Mouse (Mus musculus) liver, embryonic 11.5 days (tissue): ENCODE measurements around the gene Irx5. TPM values are rescaled to one million over a fixed set of nuclear protein-coding genes. Genes with fewer than 3 reads are reported as not detected.

ENCODE experiments used
- ATAC-seq: fragments of 200-750 bp; cut with Nextera tagmentation; replicated peaks from 2 replicates; pipeline ENCODE4 v1.8.0; 2017; ENCODE audit warnings: moderate number of reproducible peaks, mild to moderate bottlenecking, moderate TSS enrichment, moderate library complexity; ENCODE audit not compliant: low FRiP score
- DNase-seq: peaks from one replicate; pipeline ENCODE4 v3.0.0-alpha.2; 2017; ENCODE audit warnings: low spot score
- H3K27ac ChIP-seq: fragments of 300-500 bp; sonication (generic); 2 replicates; pipeline ENCODE4 v1.5.1; 2014; ENCODE audit warnings: mild to moderate bottlenecking, low read depth, low read length, control low read depth
- H3K27me3 ChIP-seq: fragments of 300-500 bp; sonication (generic); replicated peaks from 2 replicates; pipeline ENCODE4 v1.6.1; 2014; ENCODE audit warnings: low read length, mixed read lengths; ENCODE audit not compliant: control insufficient read depth, insufficient read depth
- H3K36me3 ChIP-seq: fragments of 300-500 bp; sonication (generic); 2 replicates; pipeline ENCODE4 v1.6.1; 2014; ENCODE audit warnings: mild to moderate bottlenecking, low read length, moderate library complexity, mixed read lengths; ENCODE audit not compliant: control insufficient read depth, insufficient read depth
- H3K4me1 ChIP-seq: fragments of 300-500 bp; sonication (generic); replicated peaks from 2 replicates; pipeline ENCODE4 v1.6.1; 2014; ENCODE audit warnings: low read length, mixed read lengths; ENCODE audit not compliant: control insufficient read depth, insufficient read depth
- H3K4me2 ChIP-seq: fragments of 300-500 bp; sonication (generic); 2 replicates; pipeline ENCODE4 v1.6.1; 2014; ENCODE audit warnings: mild to moderate bottlenecking, control low read depth, moderate library complexity
- H3K4me3 ChIP-seq: fragments of 300-500 bp; sonication (generic); 2 replicates; pipeline ENCODE4 v1.5.1; 2014; ENCODE audit warnings: low read depth, low read length, control low read depth
- H3K9ac ChIP-seq: fragments of 300-500 bp; sonication (generic); 2 replicates; pipeline ENCODE4 v1.6.1; 2014; ENCODE audit warnings: low read depth, low read length, control low read depth
- H3K9me3 ChIP-seq: fragments of 300-500 bp; sonication (generic); 2 replicates; pipeline ENCODE4 v1.6.1; 2016; ENCODE audit warnings: low read length, inconsistent platforms, mixed read lengths; ENCODE audit not compliant: control insufficient read depth
- WGBS: fragments of 180-500 bp; shearing (Covaris S2); extraction: QIAGEN DNeasy Blood & Tissue Kit; methylation state at CpG from one replicate; pipeline ENCODE4 v1.1.7; 2014; 5-methylcytosine and 5-hydroxymethylcytosine counted together
- polyA plus RNA-seq: library from polyadenylated mRNA; unstranded; fragments of >200 nt; fragmentation: Nextera tagmentation; extraction: Ambion mirVana; gene quantifications from 2 replicates; pipeline ENCODE4 v1.2.1, GENCODE M21; 2014

The Irx5 gene
- polyA plus RNA-seq, 1 experiment from 2014 or later: 1.4 TPM

DNA sequence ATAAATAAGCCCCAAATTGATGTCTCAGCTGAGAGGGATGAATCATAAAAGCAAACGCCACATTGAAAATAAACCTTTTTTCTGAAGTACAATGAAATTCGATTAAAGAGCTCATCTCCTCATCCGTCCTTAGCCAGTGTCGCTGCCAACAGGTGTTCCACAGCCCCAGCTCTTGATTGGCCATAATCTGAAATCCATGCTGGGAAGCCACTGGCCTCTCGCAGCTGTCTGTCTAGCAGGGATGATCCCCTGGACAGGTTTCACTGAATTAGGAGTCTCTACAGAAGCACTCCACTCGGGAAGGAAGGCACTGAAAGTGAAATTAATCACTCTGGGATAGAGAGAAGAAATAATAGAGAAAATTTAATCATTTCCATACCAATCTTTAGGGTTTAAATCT, 21.4 kb upstream of the Irx5 start:
- no peak for ATAC-seq
- WGBS: 81% methylated on average over 6 of the region's 6 CpGs
- Histone ChIP-seq H3K4me1 (no peaks in the 10 kb centered on the region), H3K9me3 (no peaks in the 10 kb centered on the region), H3K27me3 (no peaks in the 10 kb centered on the region), H3K27ac (no peak overlapping the region), H3K4me2 (no peak overlapping the region), H3K4me3 (no peak overlapping the region), H3K36me3 (no peaks in the 10 kb centered on the region), H3K9ac (no peak overlapping the region)
- DNase-seq: no peak

DNA sequence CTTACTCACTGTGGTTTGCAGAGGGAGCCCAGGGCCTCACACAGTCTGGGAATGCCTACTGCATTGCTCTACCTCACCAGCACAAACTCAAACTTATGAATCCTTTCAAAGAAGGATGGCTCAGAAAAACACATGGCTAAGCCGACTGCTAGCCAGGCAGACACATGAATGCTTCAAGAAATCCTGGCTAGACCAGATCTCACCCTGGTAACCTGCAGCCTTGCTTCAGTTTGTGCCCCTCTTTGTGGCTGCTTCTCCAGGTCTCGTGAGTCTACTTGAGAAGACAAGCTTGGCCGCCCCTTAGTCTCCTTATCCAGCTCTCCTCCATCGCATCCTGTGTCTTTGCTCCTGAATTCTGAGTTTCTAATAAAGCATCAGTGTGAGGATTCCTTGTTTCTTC, 13.9 kb upstream of the Irx5 start:
- no peaks in the 10 kb centered on the region for H3K9me3 ChIP-seq
- DNase-seq: no peak
- no peaks in the 10 kb centered on the region for H3K27me3 ChIP-seq
- H3K4me1 ChIP-seq: no peaks in the 10 kb centered on the region
- no peak for ATAC-seq
- H3K4me2 ChIP-seq: no peak overlapping the region
- no peaks in the 10 kb centered on the region for H3K36me3 ChIP-seq
- no peak overlapping the region for H3K27ac ChIP-seq
- WGBS: 91% methylated on average over 4 of the region's 4 CpGs
- H3K9ac ChIP-seq: no peak overlapping the region
- no peak overlapping the region for H3K4me3 ChIP-seq

DNA sequence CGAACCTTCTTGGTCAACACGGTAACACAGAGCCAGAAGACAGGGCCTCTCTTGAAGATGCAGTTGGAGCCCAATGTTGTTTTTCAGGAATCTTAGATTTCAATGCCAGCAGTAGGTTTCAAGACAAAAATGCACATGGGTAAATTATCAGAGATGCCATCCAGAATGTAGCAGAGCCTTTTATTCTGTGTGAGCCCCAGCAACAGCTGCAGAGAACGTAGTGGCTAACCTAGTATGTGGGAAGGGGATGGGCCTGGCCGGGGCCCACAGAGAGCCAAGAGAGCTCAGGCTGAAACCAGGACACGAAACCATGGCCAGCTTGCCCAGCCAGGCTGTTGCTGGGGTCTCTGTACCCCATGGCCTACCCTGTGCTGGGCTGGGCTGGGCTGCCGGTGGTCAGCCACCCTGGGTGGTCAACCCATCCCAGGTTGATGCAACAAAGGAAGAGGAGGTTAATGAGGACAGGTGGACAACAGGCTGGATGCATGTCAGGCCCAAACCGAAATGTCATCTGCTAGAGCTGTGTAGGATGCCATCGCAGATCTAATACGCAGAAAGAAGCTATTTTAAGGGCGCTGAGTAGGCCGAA, 7.4 kb upstream of the Irx5 start:
- peaks cover 4% of the 10 kb centered on the region; the same call in 1 of the 2 replicates for H3K27me3 ChIP-seq
- no peak overlapping the region for H3K9ac ChIP-seq
- WGBS: 88% methylated on average over 11 of the region's 11 CpGs
- no peak for DNase-seq
- no peaks in the 10 kb centered on the region for H3K36me3 ChIP-seq
- H3K4me2 ChIP-seq: no peak overlapping the region
- H3K9me3 ChIP-seq: no peaks in the 10 kb centered on the region
- no peak overlapping the region for H3K4me3 ChIP-seq
- H3K27ac ChIP-seq: no peak overlapping the region
- no peak for ATAC-seq
- peaks cover 5% of the 10 kb centered on the region for H3K4me1 ChIP-seq

DNA sequence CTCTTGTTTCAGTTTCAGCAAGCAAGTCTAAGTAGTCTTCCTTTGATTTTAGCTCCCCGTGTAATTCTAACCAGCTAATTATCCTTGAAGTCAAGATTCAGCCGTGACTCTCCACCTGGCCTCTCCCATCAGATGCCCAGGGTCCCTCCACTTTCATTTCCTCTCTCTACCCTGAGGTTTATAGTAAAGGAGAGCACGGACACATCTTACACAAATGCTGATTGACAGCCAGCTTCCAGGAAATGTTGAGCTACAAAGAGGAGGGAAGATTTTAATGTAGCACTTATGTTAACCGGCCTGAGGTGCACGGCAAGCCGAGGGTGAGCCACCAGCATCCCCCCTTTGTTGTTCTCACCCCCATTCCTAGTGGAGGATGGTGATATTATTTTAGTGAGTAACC, 4.0 kb upstream of the Irx5 start:
- Histone ChIP-seq H3K9me3 (no peaks in the 10 kb centered on the region), H3K27ac (no peak overlapping the region), H3K4me1 (peaks cover 13% of the 10 kb centered on the region), H3K4me3 (no peak overlapping the region), H3K27me3 (peaks cover 25% of the 10 kb centered on the region), H3K4me2 (no peak overlapping the region), H3K36me3 (no peaks in the 10 kb centered on the region), H3K9ac (no peak overlapping the region)
- DNase-seq (no peak), ATAC-seq (no peak)
- WGBS: 40% methylated on average over 6 of the region's 6 CpGs

DNA sequence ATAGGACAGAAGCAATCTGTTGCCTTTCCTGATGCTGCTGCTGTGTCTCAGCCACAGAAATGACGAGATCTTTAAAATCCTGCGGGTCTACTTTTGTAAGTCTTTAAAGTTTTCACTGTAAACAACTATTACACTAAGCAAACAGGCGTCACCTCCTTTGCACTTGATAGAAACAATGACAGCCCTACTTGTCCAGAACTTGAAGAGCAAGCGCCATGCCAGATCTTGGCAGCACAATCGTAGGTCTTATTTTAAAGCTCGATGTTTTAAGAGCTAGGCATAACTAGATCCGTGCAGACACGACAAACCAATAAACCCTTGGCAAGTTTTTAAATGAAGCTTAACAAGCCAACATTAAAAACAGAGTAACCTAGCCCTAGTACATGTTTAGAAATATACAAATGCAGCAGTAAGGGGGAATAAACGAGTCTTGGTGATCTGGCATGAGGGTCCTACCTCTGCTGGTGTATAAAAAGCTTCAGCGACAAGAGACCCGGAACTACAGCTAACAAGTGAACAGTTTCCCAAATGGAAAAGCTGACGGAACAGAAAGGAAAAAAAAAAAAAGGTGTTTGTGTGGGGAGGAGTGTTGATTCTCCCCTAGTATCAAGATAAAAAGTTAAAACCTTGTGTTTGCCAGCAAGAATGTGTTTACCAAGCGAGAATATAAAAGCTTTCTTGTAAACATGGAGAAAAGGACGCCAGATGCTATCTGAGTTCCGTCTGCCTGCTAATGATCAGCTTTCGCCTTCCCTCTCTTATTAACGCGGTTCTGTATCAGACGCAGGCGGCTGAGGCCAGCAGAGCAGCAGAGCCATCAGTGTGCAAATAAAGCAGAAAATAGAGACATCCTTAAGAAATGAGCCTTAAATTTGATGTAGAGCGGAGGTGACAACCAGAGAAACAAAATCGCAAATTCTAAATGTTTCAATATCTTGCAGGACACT, 2.6 kb upstream of the Irx5 start:
- peaks cover 15% of the 10 kb centered on the region for H3K4me1 ChIP-seq
- ATAC-seq (no peak), DNase-seq (peak; percentile 37)
- peak overlapping the region; percentile 56 for H3K4me3 ChIP-seq
- H3K9ac ChIP-seq: peak overlapping the region; percentile 73
- WGBS: 8% methylated on average over 22 of the region's 22 CpGs
- H3K9me3 ChIP-seq: no peaks in the 10 kb centered on the region
- H3K36me3 ChIP-seq: no peaks in the 10 kb centered on the region
- H3K27me3 ChIP-seq: peaks cover 39% of the 10 kb centered on the region
- no peak overlapping the region for H3K27ac ChIP-seq
- peak overlapping the region; percentile 74 for H3K4me2 ChIP-seq

DNA sequence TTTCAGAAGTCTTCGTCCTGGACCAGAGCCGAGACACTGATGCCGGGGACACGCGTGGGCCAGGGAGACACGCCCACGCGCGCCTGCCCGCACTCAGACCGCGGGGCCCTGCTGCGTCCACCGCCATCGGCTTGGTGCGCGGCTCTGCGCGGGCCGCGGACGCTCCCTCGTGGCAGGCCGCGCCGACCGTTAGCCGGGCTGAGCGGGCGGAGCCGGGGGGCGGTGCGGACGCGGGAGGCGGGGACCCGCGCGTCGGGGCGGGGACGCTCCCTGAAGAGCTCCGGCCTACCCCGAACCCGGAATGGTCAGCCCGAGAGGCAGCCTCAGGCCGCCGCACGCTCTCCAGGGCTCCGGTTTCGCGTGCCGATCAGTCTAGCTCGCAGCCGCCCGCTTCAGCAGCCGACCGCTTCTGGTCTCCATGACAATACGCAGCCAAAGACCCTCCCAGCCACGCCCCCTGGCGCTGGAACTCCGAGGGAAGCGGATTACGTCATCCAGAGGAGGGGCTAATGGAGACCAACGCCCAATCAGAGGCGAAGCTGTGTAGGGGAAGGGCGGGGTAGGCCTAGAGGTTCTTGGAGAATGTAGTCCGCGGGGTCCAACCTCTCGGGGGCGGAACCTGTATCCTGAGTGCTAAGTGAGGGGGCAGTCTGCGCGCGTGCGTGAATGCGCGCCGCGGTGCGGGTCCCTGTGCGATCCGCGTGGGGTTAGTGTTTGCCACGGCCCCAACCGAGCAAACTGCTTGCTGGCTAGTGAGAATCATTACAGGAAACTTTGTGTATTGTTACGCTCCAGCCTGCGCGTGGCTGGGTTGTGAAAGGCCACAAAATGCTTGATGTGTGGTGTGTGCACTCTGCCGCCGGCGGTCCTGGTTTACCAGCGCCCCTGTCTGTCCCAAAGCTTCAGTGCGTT, 1.5 kb upstream of the Irx5 start:
- Histone ChIP-seq H3K27ac (peak overlapping the region; percentile 11; the same call in 1 of the 2 replicates), H3K4me3 (peak overlapping the region; percentile 56), H3K4me2 (peak overlapping the region; percentile 74), H3K9ac (peak overlapping the region; percentile 73), H3K36me3 (no peaks in the 10 kb centered on the region), H3K9me3 (no peaks in the 10 kb centered on the region), H3K27me3 (peaks cover 49% of the 10 kb centered on the region), H3K4me1 (peaks cover 22% of the 10 kb centered on the region)
- WGBS: under 1% methylated on average over 79 of the region's 93 CpGs
- DNase-seq (peak; percentile 96), ATAC-seq (peak; percentile 96)

DNA sequence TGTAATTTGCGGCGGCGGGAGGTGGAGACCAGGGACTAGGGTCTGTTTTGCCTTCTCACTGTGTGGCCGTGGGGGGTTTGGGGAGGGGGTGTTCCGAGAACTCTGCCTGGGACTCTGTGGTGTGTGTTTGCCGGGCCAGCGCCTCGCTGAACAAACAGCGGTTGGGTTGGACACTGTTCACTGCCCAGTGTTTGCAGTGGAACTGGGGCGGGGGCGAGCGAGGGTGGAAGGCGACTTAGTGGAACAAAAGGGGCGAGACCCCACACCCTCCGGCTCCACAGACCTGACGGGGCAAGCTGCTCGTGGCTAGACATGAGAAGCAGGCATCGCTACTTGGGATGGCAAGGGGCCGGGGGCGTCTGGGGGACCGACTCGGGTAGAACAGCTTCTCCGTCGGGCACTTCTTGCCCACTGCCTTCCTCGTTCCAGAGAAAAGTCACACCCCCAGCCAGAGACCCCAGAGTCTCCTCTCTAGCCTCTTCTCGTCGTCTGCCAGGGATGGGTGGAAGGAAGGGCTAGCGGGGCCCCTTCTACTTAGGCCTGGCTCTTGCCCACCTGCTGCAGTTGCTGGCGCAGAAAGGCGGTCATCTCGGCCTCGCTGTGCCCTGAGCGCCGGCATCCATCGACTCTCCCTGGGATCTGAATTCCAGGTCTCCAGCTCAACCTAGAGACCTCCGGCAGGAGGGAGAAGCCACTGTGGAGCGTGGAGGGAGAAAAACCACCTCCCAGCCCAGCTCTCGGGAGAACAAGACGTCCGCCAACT, 631 bp upstream of the Irx5 start:
- no peak overlapping the region for H3K27ac ChIP-seq
- 3% methylated on average over 40 of the region's 40 CpGs for WGBS
- no peaks in the 10 kb centered on the region for H3K9me3 ChIP-seq
- peak overlapping the region; percentile 74 for H3K4me2 ChIP-seq
- ATAC-seq (no peak), DNase-seq (peak; percentile 51)
- H3K4me3 ChIP-seq: peak overlapping the region; percentile 56
- peaks cover 54% of the 10 kb centered on the region for H3K27me3 ChIP-seq
- H3K36me3 ChIP-seq: no peaks in the 10 kb centered on the region
- peaks cover 22% of the 10 kb centered on the region for H3K4me1 ChIP-seq
- no peak overlapping the region for H3K9ac ChIP-seq
